ENCODE assay signal across 10 mouse cellular contexts in the genomic region with DNA sequence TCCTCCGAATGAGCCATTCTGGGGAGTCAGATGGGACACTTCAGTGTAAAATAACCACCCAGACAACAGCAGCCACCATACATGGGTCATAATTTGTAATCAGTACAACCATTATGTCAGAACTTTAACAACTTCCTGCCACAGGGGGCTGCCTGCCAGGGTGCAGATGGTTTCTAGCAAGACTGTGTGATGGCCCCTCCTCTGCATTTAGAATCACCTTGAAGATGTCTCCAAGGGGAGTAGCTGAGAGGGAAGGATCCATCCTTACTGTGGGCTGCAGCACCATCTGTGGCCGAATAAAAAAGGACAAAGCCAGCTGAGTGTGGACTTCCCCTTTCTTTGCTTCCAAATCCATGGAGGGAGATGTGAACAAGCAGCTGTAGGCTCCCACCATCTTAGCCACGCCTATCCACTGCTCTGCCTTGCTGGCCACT. TPM values are rescaled to one million over a fixed set of nuclear protein-coding genes. Genes with fewer than 3 reads are reported as not detected.
A peak's percentile ranks its signal among the peaks of the same experiment; 100 is the strongest.
DNase-seq lines count a peak whose midpoint lies in the region; ATAC-seq lines count a peak whose summit lies in the region.
"Had no signal": no experiment of that assay in that cellular context is flagged by ENCODE, and none has a peak within 500 bp of the region (broad histone marks: within the 10 kb centered on the region; RNA-seq: fewer than 3 reads in every experiment).

No protein-coding gene starts in this region.

- no peaks in the 10 kb centered on the region for H3K9me3 ChIP-seq in neural tube, embryonic 13.5 days
- H3K9me3 ChIP-seq in stomach, embryonic 15.5 days: no peaks in the 10 kb centered on the region

- intact Hi-C loops in heart, postnatal 14 days (cut with DNase I): no loop called here

- WGBS in neural tube, embryonic 13.5 days: 38% methylated on average over 3 of the region's 3 CpGs
- 33% methylated on average over 3 of the region's 3 CpGs for WGBS in stomach, embryonic 15.5 days

- peaks cover 18% of the 10 kb centered on the region for H3K4me1 ChIP-seq in neural tube, embryonic 13.5 days (replicated peaks)
- H3K4me1 ChIP-seq in stomach, embryonic 15.5 days: peaks cover 19% of the 10 kb centered on the region

- no peaks in the 10 kb centered on the region for H3K27me3 ChIP-seq in neural tube, embryonic 13.5 days
- no peaks in the 10 kb centered on the region for H3K27me3 ChIP-seq in stomach, embryonic 15.5 days (replicated peaks)
- H3K27me3 ChIP-seq: CH12.LX had no signal

- H3K36me3 ChIP-seq in neural tube, embryonic 13.5 days: peaks cover 3% of the 10 kb centered on the region; the same call in 1 of the 2 replicates
- H3K36me3 ChIP-seq in stomach, embryonic 15.5 days: 0 out of 2 replicates have a peak, but pooled peaks cover 21% of the 10 kb centered on the region

- no peak overlapping the region for H3K4me2 ChIP-seq in neural tube, embryonic 13.5 days
- peak overlapping the region; percentile 33; the same call in 1 of the 2 replicates for H3K4me2 ChIP-seq in stomach, embryonic 15.5 days

- H3K4me3 ChIP-seq in neural tube, embryonic 13.5 days: no peak overlapping the region
- H3K4me3 ChIP-seq in stomach, embryonic 15.5 days (replicated peaks): no peak overlapping the region

- no peak overlapping the region for H3K9ac ChIP-seq in neural tube, embryonic 13.5 days
- H3K9ac ChIP-seq in stomach, embryonic 15.5 days: no peak overlapping the region

- H3K27ac ChIP-seq in neural tube, embryonic 13.5 days (replicated peaks): peak overlapping the region; percentile 10; the same call in 1 of the 2 replicates
- peak overlapping the region; percentile 69 for H3K27ac ChIP-seq in stomach, embryonic 15.5 days

- ATAC-seq in neural tube, embryonic 13.5 days (ENCODE audit: low read depth): no peak
- ATAC-seq in stomach, embryonic 15.5 days (ENCODE audit: insufficient read depth, low FRiP score, low read depth): peak; percentile 45
- ATAC-seq in cerebellum, adult (ENCODE audit: insufficient number of reproducible peaks, low FRiP score, low TSS enrichment): no peak

- DNase-seq in gastrocnemius, postnatal 25 days: peak; percentile 47
- no peak for DNase-seq in gastrocnemius, adult 18-20 months (ENCODE audit: low spot score)
- no peak for DNase-seq in neural tube, embryonic 10.5 days (ENCODE audit: extremely low spot score, low spot score)
- peak; percentile 45 to 60 for DNase-seq in heart, postnatal 14 days
- no peak for DNase-seq in thymus, postnatal 10 days (ENCODE audit: low spot score in 2 of 2)
- DNase-seq: midbrain, embryonic 14.5 days had no signal

RNA-seq across cellular contexts. Expression of gene Traf5, which starts 21.7 kb away (rescaled TPM):
- 1 to 10 TPM; 2.3 to 3.1 TPM for total RNA-seq in gastrocnemius, postnatal 25 days (2021)
- total RNA-seq in gastrocnemius, adult 18-20 months (2021): 1 to 10 TPM; 1.5 to 3.6 TPM
- polyA plus RNA-seq in neural tube, embryonic 13.5 days (2015; fragmentation: Nextera tagmentation; extraction: Ambion mirVana): 2.4 and 4.4 TPM in 2 replicates
- 10 to 100 TPM in 1 of 2 experiments, 1 to 10 TPM in 1; 9.1 to 10.5 TPM for total RNA-seq in heart, postnatal 14 days (2021)
- 23.3 and 23.7 TPM in 2 replicates for polyA plus RNA-seq in stomach, embryonic 15.5 days (2015; fragmentation: Nextera tagmentation; extraction: Ambion mirVana)

Comparison
In these comparisons a context has a peak if more than half of its experiments do, and no peak if none do; other contexts are left out.
1. DNase-seq: peak in gastrocnemius, postnatal 25 days (single experiment) and heart, postnatal 14 days (2 of 2); none in gastrocnemius, adult 18-20 months (single experiment), neural tube, embryonic 10.5 days (single experiment) and thymus, postnatal 10 days (0 of 2).